Mouse (Mus musculus) cerebellum, adult 2 months (tissue): ENCODE results near the gene Gm21903.

Source experiments
- CTCF ChIP-seq: fragments of 200-500 bp; IDR thresholded peaks from 2 replicates; pipeline ENCODE4 v1.5.1; 2011; ENCODE audit warnings: low read depth, mild to moderate bottlenecking, control low read depth, low read length, moderate library complexity, borderline replicate concordance; ENCODE audit not compliant: insufficient read depth
- POLR2A ChIP-seq: fragments of 200-500 bp; IDR thresholded peaks from 2 replicates; pipeline ENCODE4 v1.6.1; 2011; ENCODE audit warnings: low read length, control low read depth, borderline replicate concordance; ENCODE audit not compliant: insufficient read depth

- TF ChIP-seq POLR2A (no peak), CTCF (no peak)
Measured at GRCm38 (mm10) chr17:39076937-39077336, 33.8 kb upstream of the Gm21903 start, which contains the start of gene Esp23.
